Mouse (Mus musculus) CH12.LX (cell line): ENCODE results near the gene Zdhhc19. TPM values are rescaled to one million over a fixed set of nuclear protein-coding genes. Genes with fewer than 3 reads are reported as not detected.

Experiments
- DNase-seq: peaks from one replicate; pipeline ENCODE4 v3.0.0-alpha.2; 2013; ENCODE audit errors: extremely low read depth
- H3K27ac ChIP-seq: 2 replicates; pipeline ENCODE4 v1.5.1; 2012; ENCODE audit warnings: low read depth, mild to moderate bottlenecking, control low read depth, moderate library complexity; ENCODE audit not compliant: insufficient read depth
- H3K27me3 ChIP-seq: replicated peaks from 2 replicates; pipeline ENCODE3; 2012; ENCODE audit warnings: inconsistent platforms
- H3K36me3 ChIP-seq, 2 experiments: replicated peaks in 1 of 2; 2 replicates each; pipeline versions ENCODE3 to v1.6.1; 2012; ENCODE audit warnings: inconsistent platforms in 1 of 2, low read length in 1 of 2, mild to moderate bottlenecking in 1 of 2, mixed read lengths in 1 of 2, moderate library complexity in 1 of 2; ENCODE audit not compliant: control insufficient read depth in 1 of 2, insufficient read depth in 1 of 2
- H3K4me1 ChIP-seq, 2 experiments: 2 replicates each; pipeline ENCODE4 v1.6.1; 2012; ENCODE audit warnings: inconsistent platforms in 1 of 2, moderate library complexity in 1 of 2; ENCODE audit not compliant: insufficient read depth in 2 of 2, control insufficient read depth in 1 of 2
- H3K4me2 ChIP-seq: 2 replicates; pipeline ENCODE4 v1.6.1; 2012; ENCODE audit warnings: low read depth, mild to moderate bottlenecking, control low read depth; ENCODE audit not compliant: poor library complexity, insufficient read depth, severe bottlenecking
- H3K4me3 ChIP-seq, 3 experiments: fragments of 150-350 bp in 1 of 3; sonication (generic) in 1 of 3; replicated peaks in 1 of 3; 2 replicates each; pipeline versions ENCODE3 to v1.5.1; 2011 to 2012; ENCODE audit warnings: low read depth in 2 of 3, low read length in 2 of 3, mild to moderate bottlenecking in 2 of 3, moderate library complexity in 2 of 3, control low read depth in 1 of 3, improper control_type of control experiment in 1 of 3, inconsistent platforms in 1 of 3, mixed read lengths in 1 of 3; ENCODE audit not compliant: poor library complexity in 1 of 3
- H3K79me2 ChIP-seq: replicated peaks from 2 replicates; pipeline ENCODE4 v1.6.1; 2012; ENCODE audit warnings: mild to moderate bottlenecking, moderate library complexity; ENCODE audit not compliant: control insufficient read depth, poor library complexity, insufficient read depth, severe bottlenecking; ENCODE audit errors: extremely low read depth
- H3K9ac ChIP-seq: 2 replicates; pipeline ENCODE4 v1.6.1; 2012; ENCODE audit warnings: low read depth, mild to moderate bottlenecking, control low read depth, moderate library complexity; ENCODE audit not compliant: insufficient read depth
- H3K9me3 ChIP-seq: replicated peaks from 2 replicates; pipeline ENCODE3; 2012; ENCODE audit warnings: low read length, inconsistent platforms, mixed read lengths
- BHLHE40 ChIP-seq: IDR thresholded peaks from 2 replicates; pipeline ENCODE4 v1.6.1; 2011; ENCODE audit warnings: mild to moderate bottlenecking, low read depth, low read length, improper control_type of control experiment
- CHD1 ChIP-seq: IDR thresholded peaks from 2 replicates; pipeline ENCODE4 v1.6.1; 2012; ENCODE audit warnings: low read depth, low read length, improper control_type of control experiment, inconsistent platforms
- E2F4 ChIP-seq: IDR thresholded peaks from 2 replicates; pipeline ENCODE4 v1.6.1; 2011; ENCODE audit warnings: low read depth, low read length, improper control_type of control experiment; ENCODE audit not compliant: insufficient replicate concordance
- ELF1 ChIP-seq: IDR thresholded peaks from 2 replicates; pipeline ENCODE4 v1.6.1; 2014; ENCODE audit warnings: low read depth, mild to moderate bottlenecking, inconsistent platforms, low read length, improper control_type of control experiment
- GABPA ChIP-seq: IDR thresholded peaks from 2 replicates; pipeline ENCODE4 v1.6.1; 2012; ENCODE audit warnings: low read depth, low read length, improper control_type of control experiment, inconsistent platforms; ENCODE audit not compliant: insufficient replicate concordance
- HCFC1 ChIP-seq: IDR thresholded peaks from 2 replicates; pipeline ENCODE4 v1.6.1; 2012; ENCODE audit warnings: low read depth, mild to moderate bottlenecking, inconsistent platforms, low read length, improper control_type of control experiment
- IRF4 ChIP-seq: IDR thresholded peaks from 2 replicates; pipeline ENCODE4 v1.6.1; 2014; ENCODE audit warnings: low read depth, mild to moderate bottlenecking, inconsistent platforms, low read length, improper control_type of control experiment
- JUND ChIP-seq: conservative IDR thresholded peaks from 2 replicates; pipeline ENCODE4 v1.6.1; 2011; ENCODE audit warnings: low read depth, low read length, improper control_type of control experiment
- KAT2A ChIP-seq: IDR thresholded peaks from 2 replicates; pipeline ENCODE4 v1.6.1; 2012; ENCODE audit warnings: low read length, improper control_type of control experiment, inconsistent platforms; ENCODE audit not compliant: insufficient replicate concordance
- MAX ChIP-seq: IDR thresholded peaks from 2 replicates; pipeline ENCODE4 v1.6.1; 2011; ENCODE audit warnings: low read length, improper control_type of control experiment
- MAZ ChIP-seq: IDR thresholded peaks from 2 replicates; pipeline ENCODE4 v1.6.1; 2012; ENCODE audit warnings: low read depth, mild to moderate bottlenecking, inconsistent platforms, low read length, improper control_type of control experiment, moderate library complexity
- MEF2A ChIP-seq: IDR thresholded peaks from 2 replicates; pipeline ENCODE4 v1.6.1; 2014; ENCODE audit warnings: low read depth, mild to moderate bottlenecking, inconsistent platforms, low read length, improper control_type of control experiment, borderline replicate concordance
- MXI1 ChIP-seq: IDR thresholded peaks from 2 replicates; pipeline ENCODE4 v1.6.1; 2011; ENCODE audit warnings: mild to moderate bottlenecking, low read depth, low read length, improper control_type of control experiment
- NRF1 ChIP-seq: IDR thresholded peaks from 2 replicates; pipeline ENCODE4 v1.6.1; 2014; ENCODE audit warnings: low read depth, mild to moderate bottlenecking, inconsistent platforms, low read length, improper control_type of control experiment, moderate library complexity
- POLR2A ChIP-seq: IDR thresholded peaks from 2 replicates; pipeline ENCODE4 v1.6.1; 2011; ENCODE audit warnings: low read depth, mild to moderate bottlenecking, improper control_type of control experiment, low read length
- RAD21 ChIP-seq: IDR thresholded peaks from 2 replicates; pipeline ENCODE4 v1.6.1; 2011; ENCODE audit warnings: low read depth, mild to moderate bottlenecking, low read length, improper control_type of control experiment, moderate library complexity
- RCOR1 ChIP-seq: conservative IDR thresholded peaks from 2 replicates; pipeline ENCODE4 v1.6.1; 2012; ENCODE audit warnings: low read depth, mild to moderate bottlenecking, inconsistent platforms, low read length, improper control_type of control experiment
- SIN3A ChIP-seq: IDR thresholded peaks from 2 replicates; pipeline ENCODE4 v1.6.1; 2012; ENCODE audit warnings: low read length, improper control_type of control experiment, inconsistent platforms
- TBP ChIP-seq: conservative IDR thresholded peaks from 2 replicates; pipeline ENCODE4 v1.6.1; 2011; ENCODE audit warnings: low read depth, low read length, improper control_type of control experiment
- TCF12 ChIP-seq: IDR thresholded peaks from 2 replicates; pipeline ENCODE4 v1.6.1; 2014; ENCODE audit warnings: low read depth, mild to moderate bottlenecking, inconsistent platforms, low read length, improper control_type of control experiment
- UBTF ChIP-seq: IDR thresholded peaks from 2 replicates; pipeline ENCODE4 v1.6.1; 2012; ENCODE audit warnings: low read depth, mild to moderate bottlenecking, inconsistent platforms, low read length, improper control_type of control experiment, moderate library complexity
- USF1 ChIP-seq: IDR thresholded peaks from 2 replicates; pipeline ENCODE4 v1.6.1; 2014; ENCODE audit warnings: low read depth, mild to moderate bottlenecking, inconsistent platforms, low read length, improper control_type of control experiment
- USF2 ChIP-seq: conservative IDR thresholded peaks from 2 replicates; pipeline ENCODE4 v1.6.1; 2011; ENCODE audit warnings: low read depth, low read length, improper control_type of control experiment
- ZC3H11A ChIP-seq: IDR thresholded peaks from 2 replicates; pipeline ENCODE4 v1.6.1; 2012; ENCODE audit warnings: low read depth, mild to moderate bottlenecking, inconsistent platforms, low read length, improper control_type of control experiment
- dilution Hi-C: fragments of 300-500 bp; cut with MboI; formaldehyde crosslinking; loops from 2 replicates; pipeline ENCODE4 v1.14.3; 2020; ENCODE audit warnings: low sequenced_read_pairs; ENCODE audit not compliant: extremely low pct_unique_long_range_greater_than_20kb, extremely low pct_ligation_motif_present
- in situ Hi-C: fragments of 300-500 bp; cut with MboI; formaldehyde crosslinking; loops from 3 replicates; pipeline ENCODE4 v1.14.3; 2019; ENCODE audit warnings: low sequenced_read_pairs, low pct_ligation_motif_present, low pct_unique_long_range_greater_than_20kb, mixed read lengths
- polyA plus RNA-seq: library from polyadenylated mRNA; unstranded; fragments of >175 nt; gene quantifications from 2 replicates; pipeline ENCODE4 v1.2.1, GENCODE M21; 2012; ENCODE audit warnings: low read depth; ENCODE audit not compliant: insufficient read length
- total RNA-seq, 2 experiments: library from RNA; depleted of rRNA; stranded (reverse); fragments of 300-350 nt in 1 of 2; fragments of >200 nt in 1 of 2; gene quantifications; 2 replicates each; pipeline ENCODE4 v1.2.3; 2012 to 2014

The Zdhhc19 gene
- total and polyA plus RNA-seq, 3 experiments: not detected

DNA sequence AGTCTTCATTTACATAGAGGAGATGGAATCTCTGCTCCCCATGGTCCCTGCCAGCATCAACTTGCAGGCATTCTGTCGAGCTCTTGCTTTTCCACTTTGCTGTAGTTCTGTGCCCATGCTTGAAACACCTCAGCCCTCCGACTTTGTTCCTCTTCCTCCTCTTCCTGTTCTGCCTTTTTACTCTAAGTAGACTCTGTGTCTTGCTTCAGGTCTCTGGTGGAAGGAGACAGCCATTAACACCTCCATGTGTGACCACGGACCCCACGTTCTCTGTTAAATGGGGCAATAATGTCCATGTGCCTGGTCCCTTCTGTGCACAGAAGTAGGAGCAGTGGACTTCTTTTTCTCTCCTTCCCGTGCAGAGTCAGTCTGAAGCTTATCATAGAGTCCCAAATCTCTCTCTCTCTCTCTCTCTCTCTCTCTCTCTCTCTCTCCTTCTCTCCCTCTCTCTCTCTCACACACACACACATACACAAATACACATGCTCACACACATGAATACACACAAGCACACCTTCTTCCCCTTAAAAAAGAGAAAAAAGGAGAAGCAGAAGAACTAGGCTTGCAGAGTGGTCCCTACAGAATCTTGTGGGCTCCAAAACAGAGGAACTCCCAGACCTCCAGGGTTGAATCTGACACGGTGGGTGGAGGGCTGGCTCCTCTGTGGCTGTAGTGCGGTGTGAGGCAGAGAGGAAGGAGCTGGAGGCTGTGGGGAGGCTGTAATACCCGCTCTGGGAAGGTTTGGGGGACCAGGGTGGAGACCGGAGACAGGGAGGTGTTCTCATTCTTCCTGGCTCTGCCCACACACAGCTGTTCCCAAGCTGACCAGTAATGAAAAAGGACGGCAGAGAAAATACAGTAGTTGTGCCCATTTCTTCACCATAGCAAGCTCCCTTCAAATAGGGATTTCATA, 51.3 kb downstream of the Zdhhc19 start:
- dilution Hi-C loops: no loop called here
- no peak for DNase-seq
- H3K4me3 ChIP-seq: no peak overlapping the region
- no peak overlapping the region for H3K27ac ChIP-seq
- no peaks in the 10 kb centered on the region for H3K79me2 ChIP-seq
- no peak overlapping the region for H3K9ac ChIP-seq
- peaks cover 9% of the 10 kb centered on the region for H3K9me3 ChIP-seq
- in situ Hi-C loops: no loop called here
- H3K27me3 ChIP-seq: no peaks in the 10 kb centered on the region
- peaks cover 0 to 16% of the 10 kb centered on the region in 2 experiments; a peak in 2 of 4 replicates for H3K4me1 ChIP-seq
- no peak for TF ChIP-seq SIN3A
- TF ChIP-seq MAZ: no peak
- no peak for TF ChIP-seq HCFC1
- TF ChIP-seq TCF12: no peak
- TF ChIP-seq KAT2A: no peak
- no peak for TF ChIP-seq MXI1
- no peak for TF ChIP-seq BHLHE40
- no peak for TF ChIP-seq MEF2A
- H3K4me2 ChIP-seq: 0 out of 2 replicates have a peak overlapping the region, but pooled peaks have one; percentile 12
- H3K36me3 ChIP-seq: no peaks in the 10 kb centered on the region

DNA sequence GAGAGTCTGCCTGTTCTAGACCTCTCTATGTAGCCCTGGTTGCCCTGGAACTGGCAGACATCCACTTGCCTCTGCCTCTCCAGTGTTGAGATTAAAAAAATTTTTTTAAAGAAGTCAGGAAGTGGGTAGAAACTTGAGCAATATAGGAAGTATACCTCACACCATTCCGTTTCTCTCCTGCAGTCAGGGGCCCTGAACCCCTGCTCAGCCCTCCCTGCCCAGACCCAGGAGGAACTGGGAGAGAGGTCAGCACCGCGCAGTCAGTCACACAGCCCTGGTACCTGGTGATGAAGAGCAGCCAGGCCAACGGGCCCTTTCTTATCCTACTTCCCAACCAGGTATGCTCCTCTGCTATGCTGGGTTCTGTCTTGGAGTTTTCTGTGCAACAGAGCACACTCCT, 54.0 kb downstream of the Zdhhc19 start:
- H3K27ac ChIP-seq: no peak overlapping the region
- peaks cover 0 to 16% of the 10 kb centered on the region in 2 experiments; a peak in 2 of 4 replicates for H3K4me1 ChIP-seq
- in situ Hi-C loops: no loop called here
- dilution Hi-C loops: no loop called here
- H3K9ac ChIP-seq: no peak overlapping the region
- no peak overlapping the region for H3K4me2 ChIP-seq
- no peaks in the 10 kb centered on the region for H3K27me3 ChIP-seq
- no peaks in the 10 kb centered on the region for H3K36me3 ChIP-seq
- H3K9me3 ChIP-seq: peaks cover 5% of the 10 kb centered on the region
- H3K4me3 ChIP-seq: no peak overlapping the region
- DNase-seq: no peak
- H3K79me2 ChIP-seq: no peaks in the 10 kb centered on the region
- TF ChIP-seq JUND: no peak
- no peak for TF ChIP-seq HCFC1
- TF ChIP-seq NRF1: no peak

DNA sequence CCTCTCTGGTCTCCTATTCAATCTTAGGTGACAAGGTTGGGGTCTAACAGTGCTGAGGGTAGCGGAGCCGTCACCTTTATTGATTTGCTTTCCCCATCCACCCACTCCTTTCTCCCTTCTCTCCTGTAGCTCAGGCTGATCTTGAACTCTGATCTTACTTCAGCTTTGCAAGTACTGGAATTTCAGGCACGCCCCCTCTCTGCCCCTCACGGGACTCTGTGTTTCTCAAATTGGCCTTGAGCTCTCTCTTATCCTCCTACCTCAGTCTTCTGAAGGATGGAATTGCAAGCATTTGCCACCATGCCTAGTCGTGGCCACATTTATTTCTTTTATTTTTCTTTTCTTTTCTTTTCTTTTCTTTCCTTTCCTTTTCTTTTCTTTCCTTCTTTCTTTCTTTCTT, 54.4 kb downstream of the Zdhhc19 start:
- Histone ChIP-seq H3K4me3 (no peak overlapping the region), H3K4me2 (no peak overlapping the region), H3K36me3 (no peaks in the 10 kb centered on the region), H3K9me3 (peaks cover 5% of the 10 kb centered on the region), H3K4me1 (peaks cover 0 to 16% of the 10 kb centered on the region in 2 experiments; a peak in 2 of 4 replicates), H3K27me3 (no peaks in the 10 kb centered on the region), H3K79me2 (no peaks in the 10 kb centered on the region), H3K9ac (no peak overlapping the region), H3K27ac (no peak overlapping the region)
- dilution Hi-C loops (no loop called here), in situ Hi-C loops (no loop called here)
- DNase-seq: no peak
- no peak for TF ChIP-seq TBP
- no peak for TF ChIP-seq CHD1
- no peak for TF ChIP-seq E2F4
- TF ChIP-seq POLR2A: no peak
- TF ChIP-seq USF2: no peak
- TF ChIP-seq ZC3H11A: no peak
- no peak for TF ChIP-seq MAZ
- TF ChIP-seq BHLHE40: no peak
- TF ChIP-seq MEF2A: no peak
- no peak for TF ChIP-seq UBTF
- no peak for TF ChIP-seq MAX
- no peak for TF ChIP-seq IRF4
- no peak for TF ChIP-seq RAD21
- no peak for TF ChIP-seq GABPA
- TF ChIP-seq RCOR1: no peak
- TF ChIP-seq USF1: no peak
- TF ChIP-seq NRF1: no peak
- no peak for TF ChIP-seq ELF1
